Mouse (Mus musculus) MEL (cell line): Measurements from ENCODE around the gene Brd9. TPM values are rescaled to one million over a fixed set of nuclear protein-coding genes. Genes with fewer than 3 reads are reported as not detected.

Experiments used
- DNase-seq: peaks from one replicate; pipeline ENCODE4 v3.0.0; 2011; ENCODE audit warnings: low read depth, low spot score
- H3K27ac ChIP-seq: 2 replicates; pipeline ENCODE4 v1.5.1; 2012; ENCODE audit warnings: low read depth, mild to moderate bottlenecking, control low read depth, low read length, moderate library complexity; ENCODE audit not compliant: control insufficient read depth
- H3K27me3 ChIP-seq, 2 experiments: fragments of 150-350 bp in 1 of 2; sonication (generic) in 1 of 2; 2 replicates each; pipeline ENCODE4 v1.6.1; 2012; ENCODE audit warnings: low read length in 2 of 2, mild to moderate bottlenecking in 2 of 2, improper control_type of control experiment in 1 of 2, moderate library complexity in 1 of 2; ENCODE audit not compliant: insufficient read depth in 2 of 2, control insufficient read depth in 1 of 2
- H3K36me3 ChIP-seq, 2 experiments: 2 replicates each; pipeline ENCODE4 v1.6.1; 2012 to 2014; ENCODE audit warnings: low read length in 2 of 2, improper control_type of control experiment in 1 of 2, inconsistent platforms in 1 of 2, mild to moderate bottlenecking in 1 of 2; ENCODE audit not compliant: insufficient read depth in 2 of 2, control insufficient read depth in 1 of 2
- H3K4me1 ChIP-seq, 2 experiments: fragments of 150-350 bp in 1 of 2; sonication (generic) in 1 of 2; 2 replicates each; pipeline ENCODE4 v1.6.1; 2012; ENCODE audit warnings: low read length in 2 of 2, improper control_type of control experiment in 1 of 2, mild to moderate bottlenecking in 1 of 2; ENCODE audit not compliant: insufficient read depth in 2 of 2, control insufficient read depth in 1 of 2
- H3K4me3 ChIP-seq, 2 experiments: fragments of 150-350 bp in 1 of 2; sonication (generic) in 1 of 2; 2 replicates each; pipeline ENCODE4 v1.5.1; 2012; ENCODE audit warnings: low read depth in 2 of 2, low read length in 2 of 2, mild to moderate bottlenecking in 2 of 2, moderate library complexity in 2 of 2, control low read depth in 1 of 2, improper control_type of control experiment in 1 of 2; ENCODE audit not compliant: control insufficient read depth in 1 of 2, insufficient read depth in 1 of 2
- H3K79me2 ChIP-seq: 2 replicates; pipeline ENCODE4 v1.6.1; 2012; ENCODE audit warnings: mild to moderate bottlenecking, low read length, moderate library complexity; ENCODE audit not compliant: control insufficient read depth, poor library complexity, insufficient read depth
- H3K9ac ChIP-seq: 2 replicates; pipeline ENCODE4 v1.6.1; 2012; ENCODE audit warnings: low read depth, mild to moderate bottlenecking, control low read depth, low read length, moderate library complexity; ENCODE audit not compliant: control insufficient read depth, poor library complexity, severe bottlenecking
- H3K9me3 ChIP-seq: fragments of 150-350 bp; sonication (generic); replicated peaks from 2 replicates; pipeline ENCODE4 v1.6.1; 2012; ENCODE audit warnings: mild to moderate bottlenecking, low read length, improper control_type of control experiment, moderate library complexity; ENCODE audit not compliant: insufficient read depth
- CHD2 ChIP-seq: IDR thresholded peaks from 2 replicates; pipeline ENCODE4 v1.6.1; 2011; ENCODE audit warnings: low read length, improper control_type of control experiment
- CTCF ChIP-seq, 3 experiments: IDR thresholded peaks in 2 of 3; conservative IDR thresholded peaks in 1 of 3; 2 replicates each; pipeline ENCODE4 v1.5.1; 2011 to 2012; ENCODE audit warnings: low read length in 3 of 3, low read depth in 2 of 3, mild to moderate bottlenecking in 2 of 3, improper control_type of control experiment in 1 of 3, inconsistent platforms in 1 of 3, mixed read lengths in 1 of 3, moderate library complexity in 1 of 3; ENCODE audit not compliant: control insufficient read depth in 1 of 3, insufficient read depth in 1 of 3, poor library complexity in 1 of 3, severe bottlenecking in 1 of 3
- E2F4 ChIP-seq: IDR thresholded peaks from 2 replicates; pipeline ENCODE4 v1.6.1; 2011; ENCODE audit warnings: low read depth, low read length, improper control_type of control experiment, borderline replicate concordance
- ETS1 ChIP-seq: IDR thresholded peaks from 2 replicates; pipeline ENCODE4 v1.6.1; 2012; ENCODE audit warnings: low read depth, mild to moderate bottlenecking, inconsistent platforms, low read length, improper control_type of control experiment, moderate library complexity
- MAFK ChIP-seq: IDR thresholded peaks from 2 replicates; pipeline ENCODE4 v1.6.1; 2011; ENCODE audit warnings: low read depth, mild to moderate bottlenecking, low read length, improper control_type of control experiment, borderline replicate concordance
- MEF2A ChIP-seq: IDR thresholded peaks from 2 replicates; pipeline ENCODE4 v1.6.1; 2014; ENCODE audit warnings: low read depth, mild to moderate bottlenecking, inconsistent platforms, low read length, improper control_type of control experiment; ENCODE audit not compliant: poor library complexity, insufficient replicate concordance, severe bottlenecking; ENCODE audit errors: extremely low read depth
- MYB ChIP-seq: IDR thresholded peaks from 2 replicates; pipeline ENCODE4 v1.6.1; 2011; ENCODE audit warnings: mild to moderate bottlenecking, low read depth, low read length, improper control_type of control experiment
- MYC ChIP-seq: IDR thresholded peaks from 2 replicates; pipeline ENCODE4 v1.6.1; 2011; ENCODE audit warnings: low read depth, mild to moderate bottlenecking, low read length, improper control_type of control experiment, moderate library complexity
- RCOR1 ChIP-seq: IDR thresholded peaks from 2 replicates; pipeline ENCODE4 v1.6.1; 2012; ENCODE audit warnings: low read depth, mild to moderate bottlenecking, inconsistent platforms, low read length, improper control_type of control experiment
- SIN3A ChIP-seq: IDR thresholded peaks from 2 replicates; pipeline ENCODE4 v1.6.1; 2012; ENCODE audit warnings: low read length, improper control_type of control experiment, inconsistent platforms
- UBTF ChIP-seq: IDR thresholded peaks from 2 replicates; pipeline ENCODE4 v1.6.1; 2012; ENCODE audit warnings: low read depth, mild to moderate bottlenecking, inconsistent platforms, low read length, improper control_type of control experiment, moderate library complexity, borderline replicate concordance; ENCODE audit not compliant: insufficient read depth
- USF1 ChIP-seq: IDR thresholded peaks from 2 replicates; pipeline ENCODE4 v1.6.1; 2014; ENCODE audit warnings: low read depth, mild to moderate bottlenecking, inconsistent platforms, low read length, improper control_type of control experiment, moderate library complexity
- polyA plus RNA-seq, 2 experiments: library from polyadenylated mRNA; stranded (reverse) in 1 of 2; unstranded in 1 of 2; fragments of >175 nt in 1 of 2; fragments of >200 nt in 1 of 2; gene quantifications; 2 replicates each; pipeline versions ENCODE4 v1.2.1 to v1.2.4; 2012; ENCODE audit warnings: low replicate concordance in 2 of 2, low read depth in 1 of 2; ENCODE audit not compliant: insufficient read length in 2 of 2, insufficient read depth in 1 of 2, missing spikeins in 1 of 2
- total RNA-seq: library from RNA; depleted of rRNA; stranded (reverse); fragments of 300-350 nt; gene quantifications from 2 replicates; pipeline ENCODE4 v1.2.3, GENCODE M21; 2012

Gene Brd9
- total and polyA plus RNA-seq, 3 experiments, result 21.4 to 29.2 TPM; not detected in 1

DNA sequence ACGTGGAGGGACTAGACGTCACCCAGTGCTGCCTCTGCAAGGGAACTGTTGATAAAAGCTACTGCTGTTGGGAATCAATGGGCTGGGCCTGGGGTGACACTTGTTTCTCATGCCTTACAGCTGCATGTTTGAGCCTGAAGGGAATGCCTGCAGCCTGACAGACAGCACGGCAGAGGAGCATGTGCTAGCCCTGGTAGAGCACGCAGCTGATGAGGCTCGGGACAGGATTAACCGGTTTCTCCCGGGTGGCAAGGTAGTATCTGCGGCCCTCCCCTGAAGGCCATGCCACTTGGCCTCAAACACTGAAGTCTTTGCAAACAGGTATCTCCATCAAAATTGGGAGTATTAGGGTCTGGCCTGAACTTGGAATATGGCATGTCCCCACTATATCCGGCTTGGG is 7.0 kb downstream of the Brd9 start:
- H3K36me3 ChIP-seq, result no peaks in the 10 kb centered on the region; a peak in 1 of 4 replicates

DNA sequence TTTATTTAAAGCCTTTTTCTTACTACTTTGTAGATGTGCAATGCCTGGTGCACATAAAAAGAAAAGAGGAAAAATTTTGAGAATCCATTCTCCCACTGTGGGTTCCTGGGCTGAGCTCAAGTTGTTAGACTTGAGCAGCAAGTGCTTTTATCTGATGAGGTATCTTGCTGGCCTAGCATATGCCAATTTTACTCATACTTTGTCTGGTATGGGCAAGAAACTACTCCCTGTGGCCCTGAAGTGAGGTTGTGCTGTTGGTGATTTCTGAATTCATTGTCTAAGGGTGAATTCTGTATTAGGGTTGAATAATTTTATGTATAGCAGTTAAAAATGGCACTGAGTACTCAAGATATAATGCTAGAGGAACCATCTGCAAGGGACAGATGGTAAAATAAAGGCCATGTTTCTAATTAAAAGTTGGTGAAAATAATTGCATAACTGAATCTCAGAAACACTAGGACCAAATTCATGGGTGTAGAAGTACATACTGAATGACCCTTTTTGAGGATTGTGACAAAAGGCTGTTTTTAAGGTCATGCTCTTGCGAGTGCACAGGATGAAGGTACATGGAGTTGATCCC is 16.0 kb downstream of the Brd9 start:
- Histone ChIP-seq H3K9me3 (no peaks in the 10 kb centered on the region), H3K4me3 (no peak overlapping the region), H3K4me1 (no peaks in the 10 kb centered on the region), H3K79me2 (no peaks in the 10 kb centered on the region), H3K9ac (no peak overlapping the region), H3K27me3 (no peaks in the 10 kb centered on the region), H3K27ac (no peak overlapping the region), H3K36me3 (no peaks in the 10 kb centered on the region)
- DNase-seq, result no peak
- TF ChIP-seq UBTF, result no peak
- TF ChIP-seq CHD2, result no peak
- no peak for TF ChIP-seq MYB
- TF ChIP-seq USF1, result no peak

More for the DNA sequence above, 7.0 kb downstream of the Brd9 start:
- no peaks in the 10 kb centered on the region for H3K79me2 ChIP-seq
- H3K9ac ChIP-seq, result no peak overlapping the region
- no peaks in the 10 kb centered on the region for H3K4me1 ChIP-seq
- no peaks in the 10 kb centered on the region for H3K9me3 ChIP-seq
- no peak for DNase-seq
- no peak overlapping the region for H3K27ac ChIP-seq
- H3K4me3 ChIP-seq, result no peak overlapping the region
- no peaks in the 10 kb centered on the region for H3K27me3 ChIP-seq
- TF ChIP-seq UBTF (no peak), RCOR1 (no peak), E2F4 (no peak), MYC (no peak), CTCF (IDR thresholded peaks at IDR 0.05 in 2 of 3, conservative IDR thresholded peaks at IDR 0.05 in 1 of 3; ENCODE audit: control insufficient read depth in 1 of 3, insufficient read depth in 1 of 3, low read depth in 2 of 3, low read length in 3 of 3, poor library complexity in 1 of 3, severe bottlenecking in 1 of 3) (no peak), ETS1 (no peak), CHD2 (no peak), SIN3A (no peak), MEF2A (no peak), MAFK (no peak)

DNA sequence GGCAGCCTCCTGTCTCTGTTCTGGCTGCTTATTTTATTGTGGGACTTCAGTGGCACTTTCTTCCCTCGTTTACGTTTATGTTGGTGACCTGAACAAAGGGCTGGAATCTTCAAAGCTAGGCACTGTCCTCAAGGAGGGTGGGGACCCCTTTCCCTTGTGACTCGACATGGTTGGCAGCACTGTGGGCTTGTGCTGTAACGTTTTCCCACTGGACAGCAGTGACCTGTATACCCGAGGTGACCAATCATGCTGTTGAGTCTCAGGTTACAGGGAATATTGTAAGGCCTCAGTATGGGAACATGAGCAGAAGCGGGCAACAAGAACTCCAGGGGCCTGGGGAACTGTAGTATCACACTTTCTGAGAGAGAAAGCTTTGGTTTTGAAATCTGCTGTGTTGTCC is 17.1 kb downstream of the Brd9 start:
- no peak overlapping the region for H3K9ac ChIP-seq
- DNase-seq, result no peak
- no peaks in the 10 kb centered on the region for H3K4me1 ChIP-seq
- no peaks in the 10 kb centered on the region for H3K9me3 ChIP-seq
- no peaks in the 10 kb centered on the region for H3K27me3 ChIP-seq
- no peak overlapping the region for H3K27ac ChIP-seq
- no peaks in the 10 kb centered on the region for H3K79me2 ChIP-seq
- TF ChIP-seq CHD2, result no peak
- H3K36me3 ChIP-seq, result no peaks in the 10 kb centered on the region; a peak in 1 of 4 replicates
- H3K4me3 ChIP-seq, result no peak overlapping the region
